Mouse (Mus musculus): ENCODE data around the gene Tango6. TPM values are rescaled to one million over a fixed set of nuclear protein-coding genes. Genes with fewer than 3 reads are reported as not detected.

The Tango6 gene
- 6.9 TPM for polyA plus RNA-seq (2012; fragmentation: generic; extraction: Trizol)

DNA sequence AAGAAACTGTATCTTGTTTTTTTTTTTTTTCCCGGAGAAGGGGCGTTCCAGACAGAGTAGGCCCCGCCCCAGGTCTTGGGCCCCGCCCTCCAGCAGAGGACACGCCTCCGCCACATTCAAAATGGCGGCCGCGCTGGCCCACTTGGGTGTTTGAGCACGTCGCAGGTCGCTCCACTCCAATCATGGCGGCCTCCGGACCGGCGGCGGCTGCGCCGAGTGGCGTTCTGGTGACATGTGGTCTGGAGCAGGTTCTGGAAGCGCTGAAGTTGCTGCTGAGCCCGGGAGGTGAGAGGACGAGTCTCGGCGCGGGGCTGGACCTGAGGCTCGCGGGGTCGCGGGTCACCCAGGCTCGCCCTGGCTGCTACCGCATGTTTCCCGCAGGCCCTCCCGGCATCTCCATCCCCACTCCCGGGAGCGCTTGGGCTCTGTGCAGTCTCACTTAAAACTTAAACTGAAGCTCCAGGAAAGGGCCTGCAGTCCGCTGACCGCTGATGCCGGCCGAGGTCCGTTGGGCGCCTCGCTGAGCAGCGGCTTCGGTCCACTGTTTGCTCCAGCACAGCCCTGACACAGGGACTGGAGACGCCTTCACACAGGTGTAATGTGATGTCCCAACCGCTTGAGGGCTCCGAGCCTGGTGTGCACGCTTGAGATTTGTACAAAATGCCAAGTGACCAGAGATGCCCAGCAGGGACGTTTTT is at the start of gene Tango6:
TSS of gene Tango6 (plus strand) at position 98 of the 698 bp plus-strand sequence.
- no peak for TF ChIP-seq REST (IDR thresholded peaks at IDR 0.05; ENCODE audit: insufficient read depth, insufficient read length)
- TF ChIP-seq E2F4 (IDR thresholded peaks at IDR 0.05; ENCODE audit: insufficient read depth), result no peak
- TF ChIP-seq POLR2A (IDR thresholded peaks at IDR 0.05; ENCODE audit: insufficient read length, low read depth), result peak; percentile 62
- peak; percentile 78 for TF ChIP-seq POLR2AphosphoS2 (IDR thresholded peaks at IDR 0.05; ENCODE audit: insufficient read length, low read depth)
- TF ChIP-seq MAX (IDR thresholded peaks at IDR 0.05; ENCODE audit: low read depth), result no peak
- no peak for TF ChIP-seq SRF (IDR thresholded peaks at IDR 0.05; ENCODE audit: control insufficient read depth, insufficient read length, low read depth)
- TF ChIP-seq USF1 (IDR thresholded peaks at IDR 0.05; ENCODE audit: low read depth), result no peak
- no peak for TF ChIP-seq MYOD1 (IDR thresholded peaks at IDR 0.05; ENCODE audit: control insufficient read depth in 1 of 3, insufficient read length in 2 of 3, low read depth in 2 of 3)
- TF ChIP-seq TCF3 (IDR thresholded peaks at IDR 0.05; ENCODE audit: insufficient read length, low read depth), result no peak
- TF ChIP-seq TCF12 (IDR thresholded peaks at IDR 0.05; ENCODE audit: insufficient read depth, poor library complexity, severe bottlenecking), result no peak
- no peak for TF ChIP-seq CEBPB (IDR thresholded peaks at IDR 0.05; ENCODE audit: insufficient read depth, poor library complexity, severe bottlenecking)
- no peak for TF ChIP-seq MYOG (IDR thresholded peaks at IDR 0.05; ENCODE audit: control insufficient read depth in 1 of 3, insufficient read depth in 1 of 3, insufficient read length in 2 of 3, low read depth in 2 of 3)

DNA sequence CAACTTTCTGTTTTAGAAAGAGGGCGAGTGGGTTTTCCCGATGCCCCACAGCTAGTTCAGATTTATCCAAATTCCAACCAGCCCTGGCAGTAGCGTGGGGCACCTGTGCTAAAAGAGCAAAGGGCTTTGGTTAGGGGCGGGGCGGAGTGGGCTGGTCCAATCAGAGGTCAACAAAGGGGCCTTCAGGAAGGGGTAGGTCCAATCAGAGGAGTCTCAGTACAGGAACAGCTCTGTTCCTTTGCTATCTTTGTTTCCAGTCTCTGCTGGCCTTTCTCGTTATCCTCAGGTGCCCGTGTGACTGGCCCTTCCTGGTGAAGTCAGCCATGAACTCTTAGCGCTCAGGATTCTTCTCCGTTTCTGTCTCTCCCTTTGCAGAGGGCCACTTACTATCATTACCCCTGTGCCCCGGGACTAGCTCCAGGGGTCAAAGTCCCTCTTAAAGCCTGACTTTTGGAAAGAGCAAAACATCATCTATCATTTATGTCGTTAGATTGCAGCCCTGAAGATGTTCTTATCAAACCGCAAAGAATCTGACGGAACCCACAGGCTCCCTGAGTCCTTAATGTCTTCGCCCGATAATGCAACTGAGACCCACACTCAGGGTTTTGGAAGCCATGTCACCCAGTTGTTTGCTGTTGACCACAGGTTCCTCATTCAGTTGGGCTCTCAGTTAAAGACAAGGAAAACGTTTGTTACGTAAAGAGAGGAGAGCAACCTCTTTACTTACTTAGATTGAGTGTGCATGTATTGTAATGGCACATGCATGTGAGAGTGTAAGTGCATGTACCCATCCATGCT is 49.3 kb upstream of the Tango6 start:
- Histone ChIP-seq H3K27me3 (ENCODE audit: control insufficient read depth, insufficient read depth, insufficient read length) (no peaks in the 10 kb centered on the region), H3K4me3 (no peak overlapping the region), H3ac (ENCODE audit: control insufficient read depth, insufficient read length) (no peak overlapping the region), H3K36me3 (ENCODE audit: control insufficient read depth, insufficient read depth) (no peaks in the 10 kb centered on the region), H3K79me2 (ENCODE audit: control insufficient read depth, insufficient read depth) (no peaks in the 10 kb centered on the region), H3K4me2 (ENCODE audit: low read depth) (no peak overlapping the region)
- TF ChIP-seq USF1 (IDR thresholded peaks at IDR 0.05; ENCODE audit: low read depth) (no peak), POLR2A (IDR thresholded peaks at IDR 0.05; ENCODE audit: insufficient read length, low read depth) (no peak), TCF3 (IDR thresholded peaks at IDR 0.05; ENCODE audit: insufficient read length, low read depth) (no peak), E2F4 (IDR thresholded peaks at IDR 0.05; ENCODE audit: insufficient read depth) (no peak), CEBPB (IDR thresholded peaks at IDR 0.05; ENCODE audit: insufficient read depth, poor library complexity, severe bottlenecking) (no peak), MYOD1 (IDR thresholded peaks at IDR 0.05; ENCODE audit: control insufficient read depth in 1 of 3, insufficient read length in 2 of 3, low read depth in 2 of 3) (no peak), REST (IDR thresholded peaks at IDR 0.05; ENCODE audit: insufficient read depth, insufficient read length) (no peak), MYOG (IDR thresholded peaks at IDR 0.05; ENCODE audit: control insufficient read depth in 1 of 3, insufficient read depth in 1 of 3, insufficient read length in 2 of 3, low read depth in 2 of 3) (no peak), POLR2AphosphoS2 (IDR thresholded peaks at IDR 0.05; ENCODE audit: insufficient read length, low read depth) (no peak), MAX (IDR thresholded peaks at IDR 0.05; ENCODE audit: low read depth) (no peak), TCF12 (IDR thresholded peaks at IDR 0.05; ENCODE audit: insufficient read depth, poor library complexity, severe bottlenecking) (no peak)

More for the DNA sequence above, at the start of gene Tango6:
- H3K79me2 ChIP-seq (ENCODE audit: control insufficient read depth, insufficient read depth), result no peaks in the 10 kb centered on the region
- peak within 1 kb of the TSS; percentile 63 for H3K4me2 ChIP-seq (ENCODE audit: low read depth)
- peak within 1 kb of the TSS; percentile 17 for H3ac ChIP-seq (ENCODE audit: control insufficient read depth, insufficient read length)
- peak within 1 kb of the TSS; percentile 36 for H3K4me3 ChIP-seq
- no peaks in the 10 kb centered on the region for H3K27me3 ChIP-seq (ENCODE audit: control insufficient read depth, insufficient read depth, insufficient read length)
- H3K36me3 ChIP-seq (ENCODE audit: control insufficient read depth, insufficient read depth), result no peaks in the 10 kb centered on the region

DNA sequence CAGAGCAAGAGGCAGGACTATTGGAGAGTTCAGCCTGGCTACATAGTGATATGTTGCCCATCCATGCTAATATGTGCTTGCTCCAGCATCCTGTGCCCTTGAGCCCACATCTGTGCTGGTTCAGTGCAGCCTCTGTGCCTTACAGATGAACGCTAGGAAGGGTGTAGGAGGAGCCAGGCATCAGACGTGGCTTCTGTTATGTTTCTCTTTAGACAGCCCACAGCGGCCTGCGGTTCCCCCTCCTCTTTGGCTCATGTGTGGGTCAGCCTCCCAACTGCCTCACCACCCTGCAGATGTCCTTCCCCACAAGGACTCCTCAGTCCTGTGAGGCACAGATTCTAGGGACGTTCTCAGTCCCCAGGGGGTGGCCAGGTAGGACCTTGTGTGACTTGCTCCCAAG is 47.6 kb upstream of the Tango6 start:
- no peaks in the 10 kb centered on the region for H3K36me3 ChIP-seq (ENCODE audit: control insufficient read depth, insufficient read depth)
- no peak overlapping the region for H3K4me2 ChIP-seq (ENCODE audit: low read depth)
- no peaks in the 10 kb centered on the region for H3K79me2 ChIP-seq (ENCODE audit: control insufficient read depth, insufficient read depth)
- TF ChIP-seq SRF (IDR thresholded peaks at IDR 0.05; ENCODE audit: control insufficient read depth, insufficient read length, low read depth) (no peak), E2F4 (IDR thresholded peaks at IDR 0.05; ENCODE audit: insufficient read depth) (no peak), MYOD1 (IDR thresholded peaks at IDR 0.05; ENCODE audit: control insufficient read depth in 1 of 3, insufficient read length in 2 of 3, low read depth in 2 of 3) (no peak), MYOG (IDR thresholded peaks at IDR 0.05; ENCODE audit: control insufficient read depth in 1 of 3, insufficient read depth in 1 of 3, insufficient read length in 2 of 3, low read depth in 2 of 3) (no peak), USF1 (IDR thresholded peaks at IDR 0.05; ENCODE audit: low read depth) (no peak)
- no peaks in the 10 kb centered on the region for H3K27me3 ChIP-seq (ENCODE audit: control insufficient read depth, insufficient read depth, insufficient read length)
- no peak overlapping the region for H3ac ChIP-seq (ENCODE audit: control insufficient read depth, insufficient read length)
- no peak overlapping the region for H3K4me3 ChIP-seq

DNA sequence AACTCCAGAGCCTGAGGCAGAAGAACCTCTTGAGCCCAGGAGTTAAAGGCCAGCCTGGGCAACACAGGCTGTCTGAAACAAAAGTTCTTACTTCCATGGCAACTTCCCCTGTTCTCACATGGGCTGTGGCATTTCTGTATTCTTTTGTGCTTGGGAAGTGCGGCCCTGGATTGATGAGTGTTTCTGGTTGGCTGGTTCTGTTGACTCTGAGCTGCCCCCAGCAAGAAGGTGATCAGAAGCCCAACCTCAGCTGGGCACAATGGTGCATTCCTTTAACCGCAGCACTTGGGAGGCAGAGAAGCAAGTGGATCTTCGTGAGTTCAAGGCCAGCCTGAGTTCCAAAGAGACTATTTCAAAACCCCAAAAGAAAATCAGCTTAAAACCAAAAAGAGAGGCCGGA is 45.4 kb upstream of the Tango6 start:
- Histone ChIP-seq H3K36me3 (ENCODE audit: control insufficient read depth, insufficient read depth) (no peaks in the 10 kb centered on the region), H3K79me2 (ENCODE audit: control insufficient read depth, insufficient read depth) (no peaks in the 10 kb centered on the region), H3K4me2 (ENCODE audit: low read depth) (no peak overlapping the region), H3K27me3 (ENCODE audit: control insufficient read depth, insufficient read depth, insufficient read length) (no peaks in the 10 kb centered on the region), H3K4me3 (no peak overlapping the region), H3ac (ENCODE audit: control insufficient read depth, insufficient read length) (no peak overlapping the region)
- TF ChIP-seq USF1 (IDR thresholded peaks at IDR 0.05; ENCODE audit: low read depth), result no peak
- TF ChIP-seq MAX (IDR thresholded peaks at IDR 0.05; ENCODE audit: low read depth), result no peak
- TF ChIP-seq REST (IDR thresholded peaks at IDR 0.05; ENCODE audit: insufficient read depth, insufficient read length), result no peak
- TF ChIP-seq E2F4 (IDR thresholded peaks at IDR 0.05; ENCODE audit: insufficient read depth), result no peak
- no peak for TF ChIP-seq CEBPB (IDR thresholded peaks at IDR 0.05; ENCODE audit: insufficient read depth, poor library complexity, severe bottlenecking)
- TF ChIP-seq MYOD1 (IDR thresholded peaks at IDR 0.05; ENCODE audit: control insufficient read depth in 1 of 3, insufficient read length in 2 of 3, low read depth in 2 of 3), result no peak
